Mouse (Mus musculus) frontal cortex, postnatal 14 days (tissue): ENCODE results near the gene Kcnh2.

Source experiments
- DNase-seq, 2 experiments: peaks; one replicate each; pipeline ENCODE4 v3.0.0; 2022; ENCODE audit warnings: low spot score in 2 of 2

Kcnh2 gene

DNA sequence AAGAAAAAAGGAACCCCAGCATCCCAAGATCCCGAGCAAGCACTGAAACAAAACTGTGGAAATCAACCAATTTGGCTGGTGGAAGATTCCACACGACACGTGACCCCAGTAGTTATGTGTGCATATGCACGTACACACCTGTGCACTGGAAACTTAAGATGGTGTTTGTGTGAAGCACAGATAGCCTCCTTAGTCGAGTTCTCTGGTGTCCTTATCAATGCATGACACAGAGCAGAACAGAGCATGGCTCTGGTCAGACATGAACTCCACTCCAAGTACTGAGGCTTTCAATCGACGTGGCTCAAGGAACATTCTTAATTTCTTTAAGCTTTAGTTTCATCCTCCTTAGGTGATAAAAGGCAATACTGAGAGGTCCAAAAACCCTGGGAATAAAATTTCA lies 5.1 kb downstream of the Kcnh2 start:
- no peak for DNase-seq

GRCm38 (mm10) chr5:24344477-24345051 lies 6.8 kb downstream of the Kcnh2 start:
- no peak for DNase-seq

DNA sequence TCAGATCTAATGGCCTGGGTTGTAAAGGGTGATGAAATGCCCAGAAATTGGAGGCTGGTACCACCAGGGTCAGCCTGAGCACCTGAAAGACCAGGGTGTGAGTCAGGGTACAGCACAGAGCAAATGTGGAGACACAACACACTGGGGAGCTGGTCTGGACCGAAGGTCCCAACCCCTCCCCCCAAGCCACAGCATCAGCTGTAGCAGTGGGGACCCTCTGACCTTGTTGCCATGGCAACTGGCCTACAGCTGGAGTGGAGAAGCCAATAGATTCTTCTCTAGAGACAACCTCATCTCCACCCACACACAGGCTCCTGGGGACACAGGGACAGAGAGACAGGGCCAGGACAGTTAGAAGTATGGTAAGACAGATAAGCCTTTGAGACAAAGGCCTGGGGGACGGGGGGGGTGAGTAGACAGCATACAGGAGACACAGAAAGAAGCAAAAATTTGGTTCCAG lies 7.4 kb downstream of the Kcnh2 start:
- no peak for DNase-seq

- no peak for DNase-seq
These were observed 8.0 kb downstream of the Kcnh2 start for GRCm38 (mm10) chr5:24343379-24343778.

GRCm38 (mm10) chr5:24342966-24343365 lies 8.4 kb downstream of the Kcnh2 start:
- no peak for DNase-seq

DNA sequence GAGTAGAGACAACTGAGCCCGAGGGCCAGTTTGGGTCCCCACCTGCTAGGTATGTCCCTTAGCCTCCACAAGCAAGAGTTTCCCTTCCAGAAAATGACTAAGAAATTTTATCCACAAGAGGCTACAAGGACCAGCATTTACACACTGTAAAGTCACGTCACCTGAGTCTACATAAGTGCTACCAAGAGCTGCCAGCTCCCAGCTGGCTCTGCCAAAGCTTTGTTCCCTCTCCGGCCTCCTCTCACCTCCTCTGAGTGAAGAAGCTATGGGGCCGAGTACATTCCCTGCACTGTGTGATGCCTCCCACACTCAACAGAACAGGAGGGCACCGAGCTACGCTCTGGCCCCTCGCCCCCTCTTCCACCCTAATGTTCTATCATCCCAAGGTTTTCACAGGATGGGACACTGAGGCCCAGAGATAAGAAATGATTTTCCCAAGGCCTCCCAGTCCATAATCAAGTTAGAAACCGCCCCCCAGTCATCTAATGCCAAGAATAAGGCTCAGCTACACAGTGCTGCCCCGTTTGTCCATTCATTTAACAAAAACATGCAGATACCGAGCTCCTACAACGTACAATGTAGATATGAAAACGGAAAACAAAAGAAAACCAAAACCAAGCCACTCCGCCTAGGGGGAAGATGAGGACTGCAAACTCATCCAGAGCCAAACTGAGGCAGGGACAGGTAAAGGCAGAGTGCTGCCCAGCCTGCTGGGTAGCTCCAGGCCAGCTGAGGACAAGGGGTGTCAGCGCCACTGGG lies 9.0 kb downstream of the Kcnh2 start:
- no peak for DNase-seq

GRCm38 (mm10) chr5:24337821-24338220 lies 13.6 kb downstream of the Kcnh2 start:
- no peak for DNase-seq

DNA sequence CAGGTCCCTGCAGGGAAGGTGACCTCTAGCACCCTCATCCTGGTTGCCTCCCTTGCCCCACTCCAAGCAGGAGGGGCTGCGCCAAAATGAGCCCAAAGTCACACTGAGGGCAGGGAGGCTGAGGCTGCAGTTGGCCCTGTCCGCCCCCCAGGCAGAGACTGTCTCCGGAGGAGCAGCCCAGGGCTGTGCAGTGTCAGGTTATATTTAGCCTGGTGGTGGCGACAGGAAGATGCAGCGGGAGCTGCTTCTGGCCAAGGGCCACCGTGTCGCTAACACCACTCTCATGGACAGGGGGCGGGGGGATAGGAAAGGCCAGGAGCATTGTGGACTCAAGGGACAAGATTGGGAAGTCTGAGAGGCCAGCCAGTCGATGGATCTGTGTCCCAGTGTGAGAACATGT lies 14.0 kb downstream of the Kcnh2 start:
- no peak for DNase-seq

DNA sequence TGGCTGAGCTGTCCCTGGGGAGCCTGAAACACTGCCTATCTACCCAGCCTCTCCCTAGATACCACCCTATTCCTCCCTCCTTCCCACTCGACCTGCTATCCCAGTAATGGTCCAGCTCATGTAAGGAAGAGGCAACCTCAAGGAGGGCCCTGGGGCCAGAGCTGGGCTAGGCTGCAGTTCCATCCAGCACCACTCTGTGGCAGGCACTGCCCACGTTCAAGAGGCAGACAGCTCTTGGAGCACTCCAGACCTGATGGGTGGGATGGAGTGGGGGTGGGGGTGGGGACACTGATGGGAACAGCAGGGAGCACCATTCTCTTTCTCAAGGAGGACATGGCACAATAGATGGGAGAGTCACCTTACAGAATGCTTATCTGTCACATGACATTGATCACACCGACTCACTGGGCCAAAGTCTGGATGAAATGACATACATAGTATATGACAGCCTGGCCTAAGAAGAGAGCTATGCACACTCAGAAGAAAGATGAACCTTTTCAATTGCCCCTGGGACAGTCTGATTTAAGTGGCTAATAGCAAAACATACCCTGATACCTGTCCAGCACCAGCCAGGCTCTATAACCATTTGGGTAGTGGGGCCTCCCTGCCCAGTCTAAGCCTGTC lies 15.4 kb downstream of the Kcnh2 start:
- DNase-seq, result no peak

GRCm38 (mm10) chr5:24334749-24335148 lies 16.7 kb downstream of the Kcnh2 start:
- no peak for DNase-seq

GRCm38 (mm10) chr5:24332401-24332800 lies 19.0 kb downstream of the Kcnh2 start:
- DNase-seq, result no peak

DNA sequence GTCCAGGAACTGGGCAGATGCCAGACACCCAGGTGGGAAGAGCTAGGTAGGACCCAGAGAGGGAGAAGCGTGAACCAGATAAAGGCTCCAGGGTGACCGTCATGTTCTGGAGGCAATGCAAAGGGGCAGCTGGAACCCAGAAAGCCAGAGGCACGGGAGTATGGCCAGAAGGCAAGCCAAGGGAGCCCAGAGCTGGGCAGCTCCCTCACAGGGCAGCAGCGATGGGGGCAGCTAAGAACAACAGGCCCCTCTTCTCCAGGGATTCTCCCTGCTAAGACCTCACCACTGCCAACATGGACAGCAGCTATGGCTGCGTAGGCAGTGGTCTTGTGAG lies 21.5 kb downstream of the Kcnh2 start:
- peak in 1 of 2 experiments; percentile 8 for DNase-seq

GRCm38 (mm10) chr5:24329212-24329964 lies 22.0 kb downstream of the Kcnh2 start:
- peak in 1 of 2 experiments; percentile 5 for DNase-seq

GRCm38 (mm10) chr5:24328813-24329211 lies 22.6 kb downstream of the Kcnh2 start:
- DNase-seq, result no peak

- peak in 1 of 2 experiments; percentile 4 for DNase-seq
These were observed 24.5 kb downstream of the Kcnh2 start for GRCm38 (mm10) chr5:24326842-24327417.

GRCm38 (mm10) chr5:24326166-24326841 lies 25.1 kb downstream of the Kcnh2 start:
- DNase-seq, result no peak

DNA sequence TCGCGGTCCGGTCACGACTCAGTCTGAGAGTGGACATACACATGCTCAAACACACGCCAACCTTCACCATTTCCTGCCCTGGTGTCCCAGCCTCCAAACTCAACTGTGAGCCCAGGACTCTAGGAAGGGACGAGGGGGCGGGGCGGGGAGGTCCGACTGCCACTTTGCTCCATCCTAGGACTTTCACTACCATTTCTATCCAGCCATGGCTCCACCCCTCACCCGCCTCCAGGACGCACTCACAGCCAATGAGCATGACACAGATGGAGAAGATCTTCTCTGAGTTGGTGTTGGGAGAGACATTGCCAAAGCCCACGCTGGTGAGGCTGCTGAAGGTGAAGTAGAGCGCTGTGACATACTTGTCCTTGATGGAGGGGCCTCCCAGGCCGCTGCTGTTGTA lies 26.2 kb downstream of the Kcnh2 start:
- no peak for DNase-seq

- DNase-seq, result no peak
These were observed 29.4 kb downstream of the Kcnh2 start for GRCm38 (mm10) chr5:24321711-24322682.

GRCm38 (mm10) chr5:24320894-24321293 lies 30.5 kb downstream of the Kcnh2 start:
- DNase-seq, result no peak

GRCm38 (mm10) chr5:24320467-24320813 lies 31.0 kb downstream of the Kcnh2 start:
- no peak for DNase-seq
